Mouse (Mus musculus): Measurements from ENCODE around the gene Timp4. TPM values are rescaled to one million over a fixed set of nuclear protein-coding genes. Genes with fewer than 3 reads are reported as not detected.

Gene Timp4
- total RNA-seq (2021): 10 to 100 TPM; 29.9 to 41.5 TPM
- polyA plus RNA-seq (2012; rRNA removed): 24.6 and 37.7 TPM in 2 replicates
- long read RNA-seq, full-length matches to known transcripts: 40 of 45 reads
- long read RNA-seq, partial matches to known transcripts: 1 of 45 reads
- long read RNA-seq, other reads (novel, unspliced or antisense): 4 of 45 reads

- Histone ChIP-seq H3K36me3 (ENCODE audit: control insufficient read depth, insufficient read depth, low read length) (peaks cover 12% of the 10 kb centered on the region), H3K4me1 (ENCODE audit: control insufficient read depth, insufficient read depth, low read length) (peaks cover 3% of the 10 kb centered on the region; the same call in 1 of the 2 replicates), H3K79me2 (replicated peaks; ENCODE audit: control insufficient read depth, insufficient read depth, low read length) (no peaks in the 10 kb centered on the region), H3K27me3 (ENCODE audit: control insufficient read depth, insufficient read depth, low read length) (no peaks in the 10 kb centered on the region), H3K9ac (ENCODE audit: low read depth, low read length) (peak within 1 kb of the TSS; percentile 74), H3K27ac (peak within 1 kb of the TSS; percentile 83), H3K4me3 (peak within 1 kb of the TSS; percentile 61)
- no peak for TF ChIP-seq EP300 (IDR thresholded peaks at IDR 0.05; ENCODE audit: insufficient read depth, low read depth, low read length)
- TF ChIP-seq CTCF (IDR thresholded peaks at IDR 0.05): no peak
- no peak for TF ChIP-seq POLR2A (IDR thresholded peaks at IDR 0.05; ENCODE audit: insufficient read depth, low read depth, low read length)
- DNase-seq: no peak
- intact Hi-C loops (cut with DNase I): no loop called here
- 49% methylated on average over 10 of the region's 10 CpGs for WGBS
Measured at GRCm38 (mm10) chr6:115252099-115252873, at the start of gene Timp4. TSS of gene Timp4 (minus strand) at chr6:115252205.

GRCm38 (mm10) chr6:115293877-115294276 lies 41.9 kb upstream of the Timp4 start:
- WGBS: 75% methylated on average over 2 of the region's 2 CpGs
- Histone ChIP-seq H3K4me3 (no peak overlapping the region), H3K9ac (ENCODE audit: low read depth, low read length) (no peak overlapping the region), H3K27me3 (ENCODE audit: control insufficient read depth, insufficient read depth, low read length) (no peaks in the 10 kb centered on the region), H3K4me1 (ENCODE audit: control insufficient read depth, insufficient read depth, low read length) (no peaks in the 10 kb centered on the region), H3K79me2 (replicated peaks; ENCODE audit: control insufficient read depth, insufficient read depth, low read length) (no peaks in the 10 kb centered on the region), H3K27ac (no peak overlapping the region), H3K36me3 (ENCODE audit: control insufficient read depth, insufficient read depth, low read length) (no peaks in the 10 kb centered on the region)
- no peak for TF ChIP-seq POLR2A (IDR thresholded peaks at IDR 0.05; ENCODE audit: insufficient read depth, low read depth, low read length)
- no peak for TF ChIP-seq EP300 (IDR thresholded peaks at IDR 0.05; ENCODE audit: insufficient read depth, low read depth, low read length)
- no peak for TF ChIP-seq CTCF (IDR thresholded peaks at IDR 0.05)
- DNase-seq: no peak
- intact Hi-C loops (cut with DNase I): no loop called here

DNA sequence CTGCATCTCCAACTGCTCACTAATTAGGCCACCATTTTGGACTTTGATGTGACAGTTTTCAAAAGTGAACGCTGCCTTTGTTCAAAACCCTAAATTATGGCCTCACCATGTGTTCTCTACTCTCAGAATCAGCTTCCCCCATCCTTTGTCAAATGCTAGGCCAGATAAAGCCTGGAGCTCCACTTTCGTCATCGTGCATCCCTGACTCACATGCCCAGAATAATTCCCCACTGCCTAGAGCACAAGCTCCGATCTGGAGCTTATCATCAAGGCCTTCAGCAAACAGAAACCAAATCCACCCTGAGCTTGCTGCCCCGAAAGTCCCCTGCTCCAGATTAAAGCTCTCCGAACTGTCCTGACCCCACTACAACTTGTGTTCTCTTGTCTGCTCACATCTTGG lies 40.6 kb upstream of the Timp4 start:
- Histone ChIP-seq H3K4me1 (ENCODE audit: control insufficient read depth, insufficient read depth, low read length) (peaks cover under 1% of the 10 kb centered on the region), H3K4me3 (no peak overlapping the region), H3K27ac (no peak overlapping the region), H3K27me3 (ENCODE audit: control insufficient read depth, insufficient read depth, low read length) (no peaks in the 10 kb centered on the region), H3K79me2 (replicated peaks; ENCODE audit: control insufficient read depth, insufficient read depth, low read length) (no peaks in the 10 kb centered on the region), H3K9ac (ENCODE audit: low read depth, low read length) (no peak overlapping the region), H3K36me3 (ENCODE audit: control insufficient read depth, insufficient read depth, low read length) (no peaks in the 10 kb centered on the region)
- WGBS: 59% methylated on average over 6 of the region's 6 CpGs
- TF ChIP-seq POLR2A (IDR thresholded peaks at IDR 0.05; ENCODE audit: insufficient read depth, low read depth, low read length): no peak
- no peak for TF ChIP-seq EP300 (IDR thresholded peaks at IDR 0.05; ENCODE audit: insufficient read depth, low read depth, low read length)
- TF ChIP-seq CTCF (IDR thresholded peaks at IDR 0.05): no peak
- no peak for DNase-seq
- intact Hi-C loops (cut with DNase I): no loop called here

DNA sequence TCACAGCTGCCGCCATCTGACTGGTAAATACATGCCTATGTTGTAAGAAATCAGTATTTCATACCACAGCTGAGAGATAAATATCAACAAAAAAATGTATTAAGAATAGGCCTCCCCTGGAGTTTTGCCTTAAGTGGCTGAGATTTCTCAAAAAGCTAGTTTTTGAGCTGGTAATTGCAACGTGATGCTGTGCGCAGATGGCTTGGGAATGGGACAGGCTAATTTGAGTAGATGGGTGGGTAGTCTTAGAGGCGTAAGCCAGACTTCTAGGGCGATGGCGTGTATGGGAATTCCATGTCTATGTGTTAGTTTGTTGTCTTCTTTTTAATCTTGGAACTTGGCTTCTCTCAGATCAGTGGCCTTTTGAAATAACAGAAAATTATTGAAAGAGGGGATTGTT lies 39.8 kb upstream of the Timp4 start:
- H3K79me2 ChIP-seq (replicated peaks; ENCODE audit: control insufficient read depth, insufficient read depth, low read length): no peaks in the 10 kb centered on the region
- intact Hi-C loops (cut with DNase I): no loop called here
- H3K4me1 ChIP-seq (ENCODE audit: control insufficient read depth, insufficient read depth, low read length): peaks cover 1% of the 10 kb centered on the region
- no peak overlapping the region for H3K27ac ChIP-seq
- no peak overlapping the region for H3K4me3 ChIP-seq
- H3K36me3 ChIP-seq (ENCODE audit: control insufficient read depth, insufficient read depth, low read length): no peaks in the 10 kb centered on the region; the same call in 1 of the 2 replicates
- TF ChIP-seq CTCF (IDR thresholded peaks at IDR 0.05): no peak
- TF ChIP-seq EP300 (IDR thresholded peaks at IDR 0.05; ENCODE audit: insufficient read depth, low read depth, low read length): no peak
- TF ChIP-seq POLR2A (IDR thresholded peaks at IDR 0.05; ENCODE audit: insufficient read depth, low read depth, low read length): no peak
- no peaks in the 10 kb centered on the region for H3K27me3 ChIP-seq (ENCODE audit: control insufficient read depth, insufficient read depth, low read length)
- WGBS: 96% methylated on average over 6 of the region's 6 CpGs
- no peak for DNase-seq
- H3K9ac ChIP-seq (ENCODE audit: low read depth, low read length): no peak overlapping the region

DNA sequence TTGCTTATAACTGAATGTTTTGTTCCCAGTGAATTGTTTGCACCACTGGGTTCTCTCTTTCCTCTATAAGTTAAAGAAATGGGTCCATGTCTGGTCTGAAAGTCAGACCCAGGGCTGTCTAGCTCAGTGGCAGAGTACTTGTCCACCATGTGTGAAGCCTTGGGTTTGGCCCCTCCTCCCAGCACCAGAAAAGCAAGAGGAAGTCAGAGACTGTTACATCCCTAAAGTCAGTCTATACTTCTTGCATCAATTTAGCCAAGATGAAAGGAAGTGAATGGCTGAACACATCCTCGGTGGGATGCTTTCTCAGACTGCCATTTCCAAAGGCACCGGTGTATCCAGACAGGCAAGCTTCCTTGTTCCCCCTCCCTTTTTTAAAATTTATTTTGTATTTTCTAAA lies 39.1 kb upstream of the Timp4 start:
- no peaks in the 10 kb centered on the region for H3K27me3 ChIP-seq (ENCODE audit: control insufficient read depth, insufficient read depth, low read length)
- no peak for TF ChIP-seq CTCF (IDR thresholded peaks at IDR 0.05)
- no peak for TF ChIP-seq EP300 (IDR thresholded peaks at IDR 0.05; ENCODE audit: insufficient read depth, low read depth, low read length)
- TF ChIP-seq POLR2A (IDR thresholded peaks at IDR 0.05; ENCODE audit: insufficient read depth, low read depth, low read length): no peak
- DNase-seq: no peak
- H3K79me2 ChIP-seq (replicated peaks; ENCODE audit: control insufficient read depth, insufficient read depth, low read length): no peaks in the 10 kb centered on the region
- no peak overlapping the region for H3K4me3 ChIP-seq
- H3K36me3 ChIP-seq (ENCODE audit: control insufficient read depth, insufficient read depth, low read length): no peaks in the 10 kb centered on the region; the same call in 1 of the 2 replicates
- no peak overlapping the region for H3K9ac ChIP-seq (ENCODE audit: low read depth, low read length)
- intact Hi-C loops (cut with DNase I): no loop called here
- WGBS: 71% methylated on average over 2 of the region's 2 CpGs
- peaks cover 1% of the 10 kb centered on the region for H3K4me1 ChIP-seq (ENCODE audit: control insufficient read depth, insufficient read depth, low read length)
- H3K27ac ChIP-seq: no peak overlapping the region

GRCm38 (mm10) chr6:115290561-115290960 lies 38.6 kb upstream of the Timp4 start:
- Histone ChIP-seq H3K4me3 (no peak overlapping the region), H3K79me2 (replicated peaks; ENCODE audit: control insufficient read depth, insufficient read depth, low read length) (no peaks in the 10 kb centered on the region), H3K9ac (ENCODE audit: low read depth, low read length) (no peak overlapping the region), H3K27ac (no peak overlapping the region), H3K36me3 (ENCODE audit: control insufficient read depth, insufficient read depth, low read length) (no peaks in the 10 kb centered on the region; the same call in 1 of the 2 replicates), H3K27me3 (ENCODE audit: control insufficient read depth, insufficient read depth, low read length) (no peaks in the 10 kb centered on the region), H3K4me1 (ENCODE audit: control insufficient read depth, insufficient read depth, low read length) (peaks cover 1% of the 10 kb centered on the region)
- 41% methylated on average over 5 of the region's 5 CpGs for WGBS
- intact Hi-C loops (cut with DNase I): no loop called here
- DNase-seq: no peak
- TF ChIP-seq POLR2A (IDR thresholded peaks at IDR 0.05; ENCODE audit: insufficient read depth, low read depth, low read length) (no peak), EP300 (IDR thresholded peaks at IDR 0.05; ENCODE audit: insufficient read depth, low read depth, low read length) (no peak), CTCF (IDR thresholded peaks at IDR 0.05) (no peak)

All from heart, adult 2 months (tissue).